Mouse (Mus musculus): Measurements from ENCODE around the gene Tmem104. TPM values are rescaled to one million over a fixed set of nuclear protein-coding genes. Genes with fewer than 3 reads are reported as not detected.
A peak's percentile ranks its signal among the peaks of the same experiment; 100 is the strongest.

Tmem104 gene
- polyA plus RNA-seq, 1 experiment = 10.4 TPM

DNA sequence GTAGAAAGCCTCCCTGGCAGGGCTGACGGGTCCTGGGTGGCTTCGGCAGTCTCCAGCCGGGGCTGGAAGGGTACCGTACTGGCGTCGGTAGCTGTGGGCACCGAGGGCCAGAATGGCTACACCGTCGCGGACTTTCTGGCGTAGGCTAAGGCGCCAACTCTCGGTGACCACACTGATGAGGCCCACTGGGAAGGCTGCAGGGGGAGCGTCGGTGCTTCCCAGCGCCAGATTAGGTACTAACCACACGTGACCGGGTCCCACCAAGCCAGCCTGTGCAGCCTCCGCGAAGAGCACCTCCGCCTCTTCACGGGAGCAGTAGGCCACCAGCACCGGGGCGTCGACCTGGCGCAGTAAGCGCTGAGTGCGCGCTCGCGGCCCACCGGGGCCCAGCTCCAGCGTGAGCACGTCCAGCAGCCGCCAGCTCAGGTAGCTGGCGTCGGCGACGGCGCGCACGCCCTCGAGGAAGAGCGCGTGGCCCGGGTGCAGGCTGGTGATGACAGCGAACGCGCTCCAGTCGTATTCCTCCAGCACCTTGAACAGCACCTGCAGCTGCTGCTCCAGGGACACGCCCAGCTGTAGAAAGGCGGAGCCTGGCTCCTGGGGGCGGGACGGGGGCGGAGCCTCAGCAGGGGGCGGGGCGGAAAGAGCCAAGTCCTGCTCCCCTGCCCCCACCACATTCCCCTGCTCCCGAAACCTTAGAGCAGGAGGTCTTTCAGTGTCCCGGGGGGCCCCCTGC, 70.7 kb downstream of the Tmem104 start:
- DNase-seq (ENCODE audit: extremely low spot score in 1 of 2, low spot score in 1 of 2) = no peak

DNA sequence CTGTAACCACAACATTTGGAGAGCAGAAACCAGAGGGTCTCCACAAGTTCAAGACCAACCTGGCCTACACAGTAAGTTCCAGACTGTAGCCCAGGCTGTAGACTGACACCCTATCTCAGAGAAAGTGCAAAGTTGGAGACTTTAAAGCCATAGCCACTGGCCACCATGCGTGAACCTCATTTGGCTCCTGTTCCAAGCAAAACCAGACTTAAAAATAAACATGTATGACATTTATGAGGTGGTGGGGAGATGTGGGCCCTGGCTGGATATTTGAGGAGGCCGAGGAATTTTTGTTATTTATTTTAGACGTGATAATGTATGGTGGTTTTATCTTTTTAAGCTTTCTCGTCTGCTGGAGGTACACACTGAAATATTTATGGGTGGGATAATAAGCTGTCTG, 71.8 kb downstream of the Tmem104 start:
- no peak for DNase-seq (ENCODE audit: extremely low spot score in 1 of 2, low spot score in 1 of 2)

DNA sequence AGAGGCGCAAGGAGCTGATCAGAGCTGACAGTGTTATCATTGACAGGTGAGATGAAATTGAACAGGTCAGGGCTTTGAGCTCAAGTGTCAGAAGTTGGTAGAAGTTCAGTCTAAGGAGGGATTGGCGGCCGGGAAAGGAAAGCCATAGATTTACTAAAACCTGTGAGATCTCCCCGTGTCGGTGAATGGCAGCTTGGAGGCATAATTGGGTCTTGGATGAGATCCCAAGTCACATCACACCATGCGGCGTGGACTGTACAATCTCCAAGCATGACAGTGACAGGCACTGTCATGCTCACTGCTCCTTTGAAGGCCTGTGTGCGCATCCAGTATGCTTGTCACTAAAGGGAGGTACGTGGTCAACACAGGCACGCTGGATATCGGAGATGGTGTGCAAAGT, 75.7 kb downstream of the Tmem104 start:
- no peak for DNase-seq (ENCODE audit: extremely low spot score in 1 of 2, low spot score in 1 of 2)

DNA sequence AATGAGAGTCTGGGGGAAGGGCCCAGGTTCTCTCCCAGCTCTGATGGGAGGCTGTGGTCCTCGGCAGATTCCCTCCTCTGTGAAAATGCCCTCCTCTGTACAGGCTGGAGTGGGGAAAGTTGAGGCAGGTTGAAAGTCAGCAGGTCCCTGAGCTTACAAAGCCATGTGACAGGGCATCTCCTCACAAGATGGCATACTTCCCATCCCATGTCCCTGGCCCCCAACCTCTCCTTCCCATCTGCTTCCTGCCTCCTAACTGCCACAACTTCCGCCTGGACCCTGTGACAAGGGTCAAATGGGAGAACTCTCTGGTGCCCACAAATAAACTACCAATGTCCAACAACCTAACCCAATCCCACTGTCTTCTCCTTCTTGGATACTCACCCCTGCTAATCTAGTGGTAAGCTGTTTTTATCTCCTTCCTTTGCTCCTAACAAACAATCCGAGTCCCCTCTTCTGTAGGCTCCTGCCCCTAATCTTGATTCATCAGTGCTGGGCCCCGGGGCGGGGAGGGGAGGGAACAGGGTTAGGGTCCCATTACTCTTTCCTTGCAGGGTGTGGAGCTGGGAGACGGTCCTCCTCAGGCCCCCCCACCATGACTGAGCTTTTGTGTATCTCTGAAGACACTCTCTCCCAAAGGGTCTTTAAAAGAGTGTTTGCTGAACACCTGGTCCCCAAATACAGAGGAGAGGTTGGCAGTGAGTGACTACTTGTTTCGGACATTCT, 77.0 kb downstream of the Tmem104 start:
- no peak for DNase-seq (ENCODE audit: extremely low spot score in 1 of 2, low spot score in 1 of 2)

DNA sequence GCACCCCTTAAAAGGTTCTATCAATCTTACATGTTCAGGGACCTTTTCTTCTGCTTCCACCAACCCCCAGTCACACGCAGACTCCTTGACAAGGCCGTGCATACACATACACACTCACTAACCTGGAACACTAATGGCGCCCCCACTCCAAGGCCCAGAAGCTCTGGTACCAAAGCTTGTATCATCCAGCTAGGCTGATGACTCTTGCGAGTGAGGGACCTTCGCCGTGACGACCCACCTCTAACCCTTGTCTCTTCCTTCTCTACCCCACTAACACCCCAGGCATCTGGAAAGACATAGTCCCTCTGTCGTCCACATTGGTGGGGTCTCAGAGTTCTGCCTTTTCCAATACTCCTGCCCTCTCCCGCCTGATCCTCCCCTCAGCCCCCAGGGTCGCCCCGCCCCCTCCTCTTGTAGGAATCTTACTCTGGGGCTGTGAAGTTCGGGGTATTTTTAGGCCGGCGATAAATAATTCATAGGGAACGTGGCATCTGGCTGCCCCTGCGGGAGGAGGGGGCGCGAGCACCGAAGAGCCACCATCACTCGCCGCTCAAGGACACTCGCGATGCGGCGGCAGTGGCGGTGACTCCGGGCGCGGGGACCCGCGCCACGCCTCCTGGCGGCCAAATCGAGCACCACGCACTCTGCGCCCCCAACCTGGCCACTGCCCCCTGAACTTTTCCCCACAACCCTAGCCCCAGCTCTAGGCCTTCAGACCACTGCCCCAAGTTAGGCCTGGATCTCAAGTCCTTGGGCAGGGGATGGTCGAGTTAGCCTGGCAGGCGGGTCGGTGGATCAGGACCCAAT, 77.8 kb downstream of the Tmem104 start:
- no peak for DNase-seq (ENCODE audit: extremely low spot score in 1 of 2, low spot score in 1 of 2)

DNA sequence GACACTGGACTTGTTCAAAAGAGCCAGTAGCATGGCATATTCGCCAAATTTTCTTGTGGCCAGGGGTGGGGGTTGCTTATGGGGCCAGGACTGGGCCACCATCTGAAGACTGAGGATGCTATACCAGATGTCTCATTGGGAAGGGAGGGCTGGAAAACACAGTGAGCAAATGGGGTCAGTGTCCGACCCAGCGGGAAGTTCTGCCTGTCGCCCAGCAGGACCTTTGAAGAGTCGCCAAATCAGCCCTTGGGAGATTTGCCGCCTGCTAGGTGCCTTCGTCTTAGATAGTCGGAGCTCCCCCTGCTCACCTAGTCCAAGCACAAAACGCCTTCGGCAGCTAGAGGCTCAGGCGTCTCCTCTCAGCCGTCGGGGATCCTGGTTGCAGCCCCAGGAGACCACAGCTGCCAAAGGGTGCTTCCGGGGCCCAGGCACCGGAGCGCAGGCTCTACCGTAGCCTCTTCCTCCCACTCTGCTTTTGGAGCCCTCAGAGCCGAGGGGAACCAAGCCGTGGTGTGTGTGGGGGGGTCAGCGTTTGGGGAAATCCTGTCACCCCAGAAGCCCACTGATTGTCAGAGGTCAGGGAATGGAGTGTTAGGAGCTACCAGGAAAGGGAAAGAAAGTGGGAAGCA, 78.6 kb downstream of the Tmem104 start:
- no peak for DNase-seq (ENCODE audit: extremely low spot score in 1 of 2, low spot score in 1 of 2)

DNA sequence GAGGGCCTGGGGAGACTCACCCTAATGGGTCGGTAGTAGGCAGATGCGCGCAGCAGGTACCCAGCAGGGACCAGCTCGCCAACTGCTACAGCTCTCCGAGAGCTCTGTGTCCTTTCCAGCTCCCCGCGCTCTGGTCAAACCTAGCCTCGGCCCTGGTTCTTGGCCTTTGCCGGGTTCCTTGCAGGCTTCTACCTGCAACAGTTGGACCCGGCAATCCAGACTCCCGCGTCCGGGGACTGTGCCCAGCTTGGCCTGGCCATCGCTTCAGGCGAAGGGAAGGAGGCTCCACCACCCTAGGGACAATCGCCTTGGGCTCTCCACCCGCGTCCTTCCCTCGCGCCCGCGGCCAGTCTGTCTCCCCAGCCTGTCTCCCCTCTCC, 79.1 kb downstream of the Tmem104 start:
- no peak for DNase-seq (ENCODE audit: extremely low spot score in 1 of 2, low spot score in 1 of 2)

DNA sequence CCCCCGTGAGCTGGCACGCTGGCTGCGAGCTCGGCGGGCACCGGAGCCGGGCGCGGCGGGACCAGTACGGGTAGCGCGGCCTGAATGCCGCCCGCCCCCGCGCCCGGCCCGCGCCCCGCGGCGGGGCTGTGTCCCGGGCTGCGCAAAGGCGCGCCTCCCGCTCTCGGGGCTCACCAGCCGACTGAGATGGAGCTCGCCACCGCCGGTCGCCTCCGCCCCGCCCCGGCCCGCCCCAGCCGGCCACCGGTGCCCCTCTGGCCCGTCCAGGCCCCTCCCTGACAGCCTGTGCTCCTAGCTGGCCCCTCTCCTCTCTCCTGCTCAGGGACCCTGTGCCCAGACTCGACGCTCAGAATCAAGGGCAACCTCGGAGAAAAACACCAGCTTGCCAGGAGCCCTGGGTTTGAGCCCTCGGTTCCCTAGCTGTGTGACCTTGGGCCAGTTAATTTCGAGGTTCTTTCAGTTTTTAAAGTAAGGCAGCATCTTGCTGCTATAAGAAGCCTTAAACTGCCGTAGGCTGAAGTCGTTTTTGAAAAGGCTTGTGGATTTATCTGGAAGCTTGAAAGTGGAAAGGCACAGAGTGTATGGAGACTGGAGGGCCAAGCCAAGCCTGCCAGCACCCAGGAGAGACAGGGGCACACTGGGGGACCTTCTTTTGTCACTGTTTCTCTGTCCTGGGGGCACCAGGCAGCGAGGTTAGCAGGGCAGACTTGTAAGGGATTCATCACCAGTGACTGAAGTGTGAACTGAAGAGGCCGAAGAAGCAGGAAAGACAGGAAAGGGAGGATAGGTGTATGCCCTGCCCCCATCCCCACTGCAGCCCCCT, 80.0 kb downstream of the Tmem104 start, which contains the start of gene Grin2c:
Gene Grin2c, minus strand, starts transcription at position 183 of the 823 bp plus-strand sequence.
- DNase-seq (ENCODE audit: extremely low spot score in 1 of 2, low spot score in 1 of 2) = no peak

DNA sequence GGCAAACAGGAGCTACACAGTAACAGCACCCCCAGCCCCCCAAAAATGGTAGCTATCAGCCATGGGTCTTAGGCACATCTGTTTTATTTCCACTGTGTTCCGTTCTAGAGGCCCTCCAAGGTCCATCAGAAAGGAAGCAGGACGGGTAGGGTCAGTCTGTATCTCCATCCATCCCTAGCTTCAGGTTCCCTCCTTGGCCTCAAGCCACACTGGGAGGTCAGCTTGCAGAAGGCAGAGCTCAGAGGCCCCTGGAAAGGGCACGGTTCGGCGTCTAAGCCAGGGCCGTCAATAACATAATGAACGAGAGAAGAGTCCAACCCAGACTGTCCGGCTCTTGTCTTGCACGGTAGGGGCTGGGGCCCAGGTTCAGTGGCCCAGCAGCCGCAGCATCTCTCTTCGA, 80.7 kb downstream of the Tmem104 start:
- DNase-seq (ENCODE audit: extremely low spot score in 1 of 2, low spot score in 1 of 2) = no peak

DNA sequence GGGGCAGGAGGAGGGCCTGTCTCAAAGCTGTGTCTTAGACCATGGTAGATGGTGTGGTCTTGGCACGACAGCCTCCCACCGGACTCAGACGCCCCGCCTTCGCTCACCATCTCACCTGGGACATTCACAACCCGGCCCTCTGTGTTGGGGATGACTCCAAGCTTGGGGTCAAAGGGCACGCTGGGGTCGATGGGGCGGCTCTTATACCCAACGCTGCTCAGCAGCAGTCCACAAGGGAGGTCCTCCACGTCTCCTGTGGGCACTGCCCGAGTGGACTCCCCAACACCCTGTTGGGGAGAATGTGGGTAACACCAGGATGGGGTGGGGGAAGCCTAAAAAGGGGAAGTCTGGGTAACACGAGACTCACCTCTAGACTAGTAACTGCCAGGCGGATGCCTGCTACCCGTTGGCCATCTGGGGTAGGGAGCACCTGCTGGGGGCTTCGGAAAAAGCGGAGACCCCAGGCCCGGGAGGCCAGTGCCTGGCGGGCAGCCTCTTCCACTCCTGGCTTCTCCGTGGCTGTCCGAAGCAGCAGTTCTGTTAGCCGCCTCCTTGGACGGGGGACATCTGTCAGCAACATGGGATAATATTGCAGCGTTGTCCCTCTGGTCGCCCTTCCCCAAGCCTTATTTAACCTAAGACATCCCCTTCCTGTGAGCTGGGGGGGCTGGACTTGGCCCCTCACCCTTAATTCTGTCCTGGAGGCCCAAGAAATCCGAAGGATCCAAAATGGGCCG, 82.2 kb downstream of the Tmem104 start:
- DNase-seq (ENCODE audit: extremely low spot score in 1 of 2, low spot score in 1 of 2) = no peak

DNA sequence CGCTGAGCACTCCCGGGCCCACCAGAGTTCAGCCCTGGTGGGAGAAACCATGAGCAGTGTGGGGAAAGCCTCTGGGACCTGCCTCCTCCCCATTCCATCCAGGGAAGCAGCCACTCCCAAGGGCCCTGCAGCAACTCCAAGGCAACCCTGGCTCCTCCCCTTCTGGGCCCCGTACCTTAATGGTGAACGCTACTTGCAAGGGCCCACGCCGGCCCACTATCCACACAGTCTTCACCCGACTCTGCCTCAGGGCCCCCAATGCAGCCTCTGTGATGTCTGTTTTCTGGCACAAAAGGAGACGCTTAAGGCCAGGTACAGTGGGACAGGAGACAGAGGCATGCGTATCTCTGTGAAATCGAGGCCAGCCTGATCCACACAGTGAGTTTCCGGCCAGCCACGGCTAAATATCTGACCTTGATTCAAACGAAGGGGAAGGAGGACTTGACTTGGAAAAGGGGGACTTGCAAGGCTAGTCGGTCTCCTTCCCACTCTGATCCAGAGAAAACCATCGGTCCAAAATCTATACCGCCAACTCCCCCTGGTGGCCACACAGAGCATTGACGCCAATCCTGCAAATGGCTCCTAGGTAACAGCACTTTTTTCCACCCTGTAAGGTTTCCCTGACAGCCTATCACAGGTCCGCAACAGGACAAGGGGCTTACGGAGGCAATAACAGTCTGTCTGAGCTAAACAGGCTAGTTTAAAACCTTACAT, 83.0 kb downstream of the Tmem104 start:
- peak; percentile 53 to 94 for DNase-seq (ENCODE audit: extremely low spot score in 1 of 2, low spot score in 1 of 2)

DNA sequence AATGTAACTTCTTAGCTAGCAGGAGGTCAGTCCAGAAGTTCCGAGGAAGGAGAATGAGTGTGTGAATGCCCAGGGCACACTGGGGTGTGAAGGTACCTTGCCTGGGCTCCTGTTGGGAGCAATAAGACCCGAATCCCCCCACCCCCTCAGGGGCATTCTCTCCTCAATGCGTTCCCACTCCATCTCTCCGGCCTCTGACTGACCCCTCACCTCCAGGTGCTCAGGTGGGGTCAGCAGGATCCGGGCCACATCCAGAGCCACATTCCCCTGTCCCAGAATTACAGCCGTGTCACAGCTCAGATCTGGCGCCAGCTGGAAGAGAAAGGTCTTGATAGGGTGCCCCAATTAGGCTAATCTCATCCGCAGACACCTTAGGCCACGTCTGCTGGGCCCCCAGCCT, 83.8 kb downstream of the Tmem104 start:
- DNase-seq (ENCODE audit: extremely low spot score in 1 of 2, low spot score in 1 of 2) = no peak

DNA sequence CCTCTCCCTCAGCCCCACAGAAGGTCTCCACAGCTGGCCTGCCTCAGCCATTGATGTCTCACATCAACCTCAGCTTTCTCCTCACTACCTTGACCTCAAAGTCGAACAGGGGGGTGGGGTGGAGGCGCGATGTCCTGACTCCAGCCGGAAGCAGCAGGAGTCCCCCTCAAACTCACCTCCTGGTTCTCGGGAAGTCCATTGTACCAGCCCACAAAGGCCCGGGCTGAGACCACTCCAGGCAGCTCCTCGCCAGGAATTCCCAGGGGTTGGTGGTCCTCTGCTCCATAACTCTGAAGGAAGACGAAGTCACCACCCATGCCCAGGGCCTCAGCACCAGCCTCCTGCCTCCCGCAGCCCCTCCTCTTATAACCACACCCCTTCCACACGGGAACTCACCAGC, 84.2 kb downstream of the Tmem104 start:
- DNase-seq (ENCODE audit: extremely low spot score in 1 of 2, low spot score in 1 of 2) = no peak

DNA sequence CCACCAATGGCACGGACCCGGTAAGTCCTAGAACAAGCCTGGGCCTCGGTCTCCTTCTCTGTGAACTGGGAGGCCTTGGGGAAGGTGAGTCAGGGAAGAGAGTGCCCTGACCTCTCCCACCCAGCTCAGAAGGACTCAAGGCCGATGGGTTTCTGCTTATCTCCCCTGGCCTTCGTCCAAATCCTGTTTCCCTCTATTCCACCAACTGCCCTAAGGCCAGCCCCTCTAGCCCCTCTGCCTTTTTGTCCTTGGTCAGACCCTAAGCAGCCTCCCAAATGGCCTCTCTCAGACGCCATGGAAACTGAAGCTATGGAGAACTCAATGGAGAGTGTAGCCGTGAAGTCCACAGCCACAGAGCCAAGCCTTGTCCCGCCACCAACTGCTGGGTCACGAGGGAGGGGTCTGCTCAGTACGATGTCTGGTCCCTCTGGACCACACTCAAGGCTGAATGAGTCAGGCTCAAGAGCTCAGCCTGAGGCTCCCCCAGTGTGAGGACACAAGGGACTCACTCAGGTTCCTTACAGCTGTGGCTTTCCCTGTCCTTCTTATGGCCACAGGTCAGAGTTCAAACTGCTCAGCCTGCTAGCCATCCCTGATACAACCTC, 85.7 kb downstream of the Tmem104 start:
- no peak for DNase-seq (ENCODE audit: extremely low spot score in 1 of 2, low spot score in 1 of 2)

DNA sequence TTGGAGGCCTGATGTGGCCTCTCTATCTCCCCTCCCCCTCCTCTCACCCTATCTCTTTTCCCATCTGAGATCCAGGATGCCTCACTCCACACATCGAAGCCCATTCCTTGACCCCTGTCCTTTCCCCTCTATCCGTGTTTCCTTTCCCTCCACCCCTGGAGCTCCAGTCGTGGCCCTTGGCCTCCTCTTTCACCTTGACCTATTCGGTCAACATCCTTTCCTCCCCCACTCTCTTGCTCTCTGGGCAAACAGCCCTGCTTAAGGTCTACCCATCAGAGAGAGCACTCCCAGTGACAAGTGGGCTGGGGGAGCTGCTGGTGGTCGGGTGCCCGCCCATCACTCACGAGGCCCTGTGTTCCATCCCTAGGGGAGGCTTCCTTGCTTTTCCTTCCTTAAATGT, 86.4 kb downstream of the Tmem104 start:
- DNase-seq (ENCODE audit: extremely low spot score in 1 of 2, low spot score in 1 of 2) = no peak

DNA sequence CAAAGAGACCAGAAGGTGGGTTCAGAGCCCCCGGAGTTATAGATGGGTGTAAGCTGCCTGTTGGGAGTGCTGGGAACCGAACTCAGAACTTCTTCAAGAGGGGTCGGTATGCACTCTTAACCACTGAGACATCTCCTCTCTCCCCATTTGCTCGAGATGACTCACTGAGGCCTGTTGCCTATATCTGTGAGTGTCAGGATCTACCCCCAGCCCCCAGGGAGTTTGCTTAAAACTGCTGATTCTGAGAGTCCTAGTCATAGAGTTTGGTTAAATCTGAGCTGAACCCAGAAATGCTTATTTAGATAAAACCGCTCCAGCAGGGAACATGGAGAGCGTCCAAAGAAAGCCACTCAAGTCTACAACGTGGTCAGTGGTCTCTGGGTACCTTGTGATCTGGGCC, 86.9 kb downstream of the Tmem104 start:
- no peak for DNase-seq (ENCODE audit: extremely low spot score in 1 of 2, low spot score in 1 of 2)

DNA sequence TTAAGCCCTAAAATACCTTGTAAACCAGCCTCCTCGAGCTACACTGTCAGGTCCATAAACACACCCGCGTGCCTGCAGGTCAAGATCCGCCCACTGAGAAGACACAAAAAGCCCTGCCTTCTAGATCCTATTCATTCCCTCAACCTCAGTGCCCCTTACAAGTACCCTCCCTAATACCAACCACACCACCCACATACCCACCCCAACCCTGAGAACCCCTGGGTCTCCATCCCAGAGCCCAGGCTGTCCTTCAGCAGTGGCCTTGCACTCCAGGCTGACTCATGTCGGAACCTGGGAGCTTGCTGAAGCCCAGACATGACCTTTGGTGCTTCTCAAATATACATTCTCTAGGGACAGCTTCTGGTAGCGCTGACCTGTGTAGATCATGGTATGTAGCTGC, 87.5 kb downstream of the Tmem104 start:
- no peak for DNase-seq (ENCODE audit: extremely low spot score in 1 of 2, low spot score in 1 of 2)

DNA sequence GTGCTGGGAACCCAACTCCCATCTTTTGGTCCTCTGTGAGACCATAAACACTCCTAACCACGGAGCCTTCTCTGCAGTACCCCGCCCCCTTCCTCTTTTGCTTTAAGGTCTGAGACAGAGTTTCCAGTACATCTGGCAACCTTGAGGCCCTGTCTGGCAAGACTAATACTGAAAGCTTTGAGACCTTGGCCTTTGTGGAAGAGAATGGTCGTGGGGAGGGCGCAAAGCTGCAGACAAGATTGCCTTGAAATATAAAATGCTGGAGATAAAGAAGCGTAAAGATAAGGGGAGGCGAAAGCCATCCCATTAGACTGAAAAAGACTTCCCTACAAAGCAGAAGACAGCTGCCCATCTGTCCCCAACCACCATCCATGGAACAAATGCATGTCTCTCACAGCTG, 88.2 kb downstream of the Tmem104 start:
- no peak for DNase-seq (ENCODE audit: extremely low spot score in 1 of 2, low spot score in 1 of 2)
